Mouse (Mus musculus) liver, adult 2 months (tissue): ENCODE measurements around the gene Gm49342. TPM values are rescaled to one million over a fixed set of nuclear protein-coding genes. Genes with fewer than 3 reads are reported as not detected.
"Not testable (repeated sequence)": the region's sequence is repeated elsewhere in the genome, so short reads cannot be mapped to it uniquely, and the experiment has no call there.

Experiments
- DNase-seq: peaks from one replicate; pipeline ENCODE4 v3.0.0-alpha.2; 2011; ENCODE audit warnings: low read depth, low spot score; ENCODE audit errors: extremely low read depth
- H3K27ac ChIP-seq: fragments of 200-500 bp; replicated peaks from 2 replicates; pipeline ENCODE4 v1.5.1; 2012; ENCODE audit warnings: low read depth, mild to moderate bottlenecking, control low read depth, inconsistent platforms, low read length; ENCODE audit not compliant: insufficient read depth
- H3K27me3 ChIP-seq: fragments of 200-500 bp; 2 replicates; pipeline ENCODE4 v1.6.1; 2012; ENCODE audit warnings: mild to moderate bottlenecking, moderate library complexity, low read length, inconsistent platforms; ENCODE audit not compliant: control insufficient read depth, insufficient read depth
- H3K36me3 ChIP-seq: fragments of 200-500 bp; 2 replicates; pipeline ENCODE4 v1.6.1; 2012; ENCODE audit warnings: low read length, inconsistent platforms; ENCODE audit not compliant: control insufficient read depth, insufficient read depth
- H3K4me1 ChIP-seq: fragments of 200-500 bp; 2 replicates; pipeline ENCODE4 v1.6.1; 2011; ENCODE audit warnings: low read length; ENCODE audit not compliant: control insufficient read depth, insufficient read depth
- H3K4me3 ChIP-seq: fragments of 200-500 bp; 2 replicates; pipeline ENCODE4 v1.5.1; 2011; ENCODE audit warnings: low read depth, mild to moderate bottlenecking, control low read depth, low read length, moderate library complexity; ENCODE audit not compliant: insufficient read depth
- H3K79me2 ChIP-seq: fragments of 200-500 bp; 2 replicates; pipeline ENCODE4 v1.6.1; 2012; ENCODE audit warnings: inconsistent platforms, mild to moderate bottlenecking, low read length, moderate library complexity; ENCODE audit not compliant: control insufficient read depth, insufficient read depth
- H3K9ac ChIP-seq: fragments of 200-500 bp; 2 replicates; pipeline ENCODE4 v1.6.1; 2012; ENCODE audit warnings: low read depth, mild to moderate bottlenecking, control low read depth, inconsistent platforms, low read length
- CTCF ChIP-seq: fragments of 200-500 bp; IDR thresholded peaks from 2 replicates; pipeline ENCODE4 v1.5.1; 2011; ENCODE audit warnings: low read depth, low read length, control low read depth
- POLR2A ChIP-seq: fragments of 200-500 bp; IDR thresholded peaks from 2 replicates; pipeline ENCODE4 v1.6.1; 2011; ENCODE audit warnings: low read length, control low read depth; ENCODE audit not compliant: insufficient read depth; ENCODE audit errors: extremely low read depth
- WGBS: fragments of 180-500 bp; shearing (Covaris S2); methylation state at CpG from one replicate; pipeline ENCODE4 v1.1.7; 2018; 5-methylcytosine and 5-hydroxymethylcytosine counted together
- polyA plus RNA-seq: library from polyadenylated mRNA; depleted of rRNA; stranded (reverse); fragments of >200 nt; gene quantifications from 2 replicates; pipeline ENCODE4 v1.2.3, GENCODE M21; 2012; rRNA removed
- total RNA-seq: library from RNA; depleted of rRNA; stranded (reverse); fragments of >200 nt; gene quantifications from 2 replicates; pipeline ENCODE4 v1.2.3, GENCODE M21; 2014; rRNA removed

Gm49342 gene
- total RNA-seq (51.7 and 94.7 TPM in 2 replicates), polyA plus RNA-seq (45.7 and 80.3 TPM in 2 replicates)

DNA sequence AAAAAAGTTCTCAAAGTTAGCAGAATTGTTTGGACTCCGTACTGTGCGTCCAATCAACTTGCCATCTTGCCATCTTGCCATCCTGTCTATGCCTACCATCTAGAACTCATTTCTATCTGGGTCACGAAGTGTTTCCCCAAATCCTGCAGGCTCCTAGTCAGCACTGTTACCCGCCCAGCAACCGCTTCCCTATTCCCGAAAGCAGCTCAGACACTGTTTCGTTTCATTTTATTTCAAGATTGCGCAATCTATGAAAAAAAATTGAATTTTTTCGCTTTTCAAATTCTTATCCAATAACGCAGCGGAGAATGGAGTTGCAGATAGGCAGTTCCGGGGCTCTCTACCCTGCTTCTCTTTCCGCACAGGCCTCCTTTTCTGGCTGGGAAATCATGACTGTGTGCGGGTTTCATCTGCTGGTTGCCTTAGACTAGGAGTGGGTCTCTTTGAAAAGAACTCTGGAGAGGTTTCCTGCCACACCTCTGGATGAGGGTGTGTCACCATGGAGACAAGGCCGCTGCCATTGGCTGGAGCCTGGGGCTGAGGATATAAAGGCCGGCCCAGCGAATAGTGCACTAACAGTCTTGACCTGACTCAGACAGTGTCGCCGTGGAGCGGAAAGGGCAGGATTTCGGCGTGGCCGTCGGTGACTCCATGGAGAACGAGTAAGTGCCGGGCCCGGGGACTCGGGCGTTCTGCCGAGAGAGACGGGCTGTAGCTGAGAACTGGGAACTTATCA is at the start of gene Gm49342:
TSS of gene Gm49342 (plus strand) at position 586 of the 736 bp plus-strand sequence.
- TF ChIP-seq CTCF (peak; percentile 47; the same call in 1 of the 2 replicates), POLR2A (peak; percentile 99)
- Histone ChIP-seq H3K4me3 (peak within 1 kb of the TSS; percentile 67), H3K79me2 (no peaks in the 10 kb centered on the region; the same call in 1 of the 2 replicates), H3K9ac (peak within 1 kb of the TSS; percentile 70), H3K4me1 (0 out of 2 replicates have a peak, but pooled peaks cover 2% of the 10 kb centered on the region), H3K27ac (peak within 1 kb of the TSS; percentile 94), H3K36me3 (peaks cover 1% of the 10 kb centered on the region), H3K27me3 (no peaks in the 10 kb centered on the region)
- peak; percentile 91 for DNase-seq
- WGBS = 3% methylated on average over 31 of the region's 31 CpGs

DNA sequence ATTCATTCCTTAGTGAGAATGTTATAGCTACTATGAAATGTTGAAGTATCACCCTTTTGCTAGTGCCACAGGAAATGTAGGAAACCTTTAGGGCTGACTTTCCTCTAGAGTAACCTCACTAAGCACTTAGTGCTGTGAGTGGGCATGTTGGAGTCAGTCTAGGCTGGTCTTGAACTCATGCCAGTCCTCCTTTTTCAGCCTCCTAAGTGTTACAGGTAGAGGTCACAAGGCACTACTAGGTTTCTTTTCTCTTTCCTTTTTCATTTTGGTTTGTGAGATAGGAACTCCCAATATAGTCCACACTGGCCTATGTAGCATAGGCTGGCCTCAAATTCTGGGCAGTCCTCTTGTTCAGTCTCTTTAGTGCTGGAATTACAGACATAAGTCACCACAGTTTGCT is 48.9 kb upstream of the Gm49342 start:
- no peaks in the 10 kb centered on the region for H3K36me3 ChIP-seq
- H3K79me2 ChIP-seq = no peaks in the 10 kb centered on the region
- no peak overlapping the region for H3K4me3 ChIP-seq
- H3K9ac ChIP-seq = no peak overlapping the region
- TF ChIP-seq POLR2A (no peak), CTCF (no peak)
- H3K4me1 ChIP-seq = peaks cover 9% of the 10 kb centered on the region
- DNase-seq = no peak
- no peaks in the 10 kb centered on the region for H3K27me3 ChIP-seq
- H3K27ac ChIP-seq = peak overlapping the region; percentile 58

DNA sequence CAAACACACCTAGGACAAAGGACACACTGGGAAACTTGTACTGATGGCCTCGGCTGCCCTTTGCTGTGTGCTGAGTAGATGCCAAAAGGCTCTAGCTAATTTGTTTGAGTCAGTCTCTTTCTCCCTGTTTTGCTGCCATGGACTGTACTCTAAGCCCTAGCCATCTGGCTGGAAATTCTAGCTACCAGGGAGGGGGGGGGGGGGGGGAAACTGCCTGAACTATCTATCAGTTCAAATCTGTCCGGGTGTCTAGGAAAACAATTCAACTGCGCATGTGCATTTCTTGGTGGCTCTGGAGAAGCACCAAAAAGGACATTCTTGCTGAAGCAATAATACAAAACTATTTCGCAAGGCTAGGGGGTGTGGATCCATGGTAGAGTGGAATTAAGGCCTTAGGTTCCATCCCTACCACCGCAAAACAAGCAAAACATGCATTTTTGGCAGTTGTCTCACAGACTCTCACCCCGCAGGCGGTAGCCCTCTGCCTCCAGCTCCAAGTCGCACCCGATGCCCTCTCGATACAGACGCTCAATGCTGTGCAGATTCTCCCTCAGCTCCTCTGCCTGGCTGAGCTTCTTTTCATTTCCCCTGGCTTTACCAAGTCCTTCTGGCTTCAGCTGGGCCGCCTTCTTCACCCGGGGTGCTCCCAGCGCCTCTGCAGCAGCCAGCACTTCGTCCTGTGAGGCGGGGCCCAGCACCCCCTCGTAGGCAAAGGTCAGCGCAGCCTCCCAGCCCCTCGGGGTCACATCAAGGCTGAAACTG is 48.2 kb upstream of the Gm49342 start:
- H3K36me3 ChIP-seq = no peaks in the 10 kb centered on the region
- no peaks in the 10 kb centered on the region for H3K79me2 ChIP-seq
- TF ChIP-seq CTCF = no peak
- TF ChIP-seq POLR2A = no peak
- 5% methylated on average over 19 of the region's 19 CpGs for WGBS
- peak overlapping the region; percentile 67 for H3K27ac ChIP-seq
- peaks cover 9% of the 10 kb centered on the region for H3K4me1 ChIP-seq
- peak overlapping the region; percentile 47 for H3K4me3 ChIP-seq
- peak; percentile 98 for DNase-seq
- H3K27me3 ChIP-seq = no peaks in the 10 kb centered on the region
- peak overlapping the region; percentile 42 for H3K9ac ChIP-seq

DNA sequence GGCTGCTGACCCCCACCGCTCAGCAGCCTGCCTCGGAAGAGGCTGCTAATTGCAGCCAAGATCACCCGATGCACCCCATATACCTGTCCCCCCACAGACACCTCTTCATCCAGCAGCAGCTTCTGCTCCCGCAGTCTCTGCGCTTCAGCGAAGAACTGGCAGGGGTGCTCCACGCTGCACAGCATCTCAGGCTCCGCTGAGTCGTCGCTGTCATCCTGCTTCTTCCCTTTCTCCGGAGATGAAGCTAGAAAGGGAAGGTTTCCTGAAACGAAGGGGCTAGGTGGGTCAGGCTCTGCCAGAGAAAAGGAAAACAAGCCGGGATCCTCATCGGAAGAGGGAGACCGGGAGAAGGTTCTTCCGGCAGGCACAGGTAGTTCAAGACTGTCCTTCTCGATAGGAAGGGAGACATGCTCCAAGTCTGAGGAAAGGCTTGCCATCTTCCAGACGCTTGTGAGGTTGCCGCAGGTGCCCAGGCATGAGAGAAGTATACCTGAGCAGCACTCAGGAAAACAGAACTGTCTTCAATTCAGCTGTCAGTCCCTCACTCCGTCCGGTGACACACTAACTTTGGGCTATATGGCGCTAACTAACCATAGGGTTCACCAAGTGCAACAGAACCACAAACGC is 47.5 kb upstream of the Gm49342 start:
- peak overlapping the region; percentile 40 for H3K9ac ChIP-seq
- peaks cover 9% of the 10 kb centered on the region for H3K4me1 ChIP-seq
- no peak for TF ChIP-seq POLR2A
- TF ChIP-seq CTCF = no peak
- peak overlapping the region; percentile 47; the same call in 1 of the 2 replicates for H3K4me3 ChIP-seq
- no peaks in the 10 kb centered on the region for H3K36me3 ChIP-seq
- DNase-seq = no peak
- WGBS = 48% methylated on average over 23 of the region's 23 CpGs
- H3K79me2 ChIP-seq = no peaks in the 10 kb centered on the region
- peak overlapping the region; percentile 67 for H3K27ac ChIP-seq
- H3K27me3 ChIP-seq = no peaks in the 10 kb centered on the region

DNA sequence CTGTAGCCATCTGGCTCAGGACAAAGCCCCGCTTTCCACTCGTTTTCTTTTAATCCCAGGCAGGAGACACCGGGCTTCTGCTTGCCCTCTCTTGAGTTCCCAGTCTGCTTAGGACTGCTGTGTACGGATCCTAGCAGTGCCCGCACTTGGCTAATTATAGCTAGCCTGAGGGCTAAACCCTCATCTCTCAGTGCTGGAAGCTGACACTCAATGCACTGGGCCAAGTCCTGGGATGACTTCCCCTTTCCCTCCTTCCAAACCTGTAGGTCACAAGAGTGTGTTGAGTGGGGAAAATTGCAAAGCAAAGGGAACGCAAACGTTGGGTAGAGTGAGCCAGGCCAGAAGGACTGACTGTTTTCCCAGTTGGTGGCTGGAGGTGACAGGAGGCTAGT is 46.9 kb upstream of the Gm49342 start, which contains the start of gene Klhl33:
TSS of gene Klhl33 (minus strand) at position 134 of the 392 bp plus-strand sequence.
- TF ChIP-seq POLR2A = no peak
- no peak for TF ChIP-seq CTCF
- Histone ChIP-seq H3K4me3 (peak within 1 kb of the TSS; percentile 47), H3K4me1 (peaks cover 9% of the 10 kb centered on the region), H3K9ac (peak within 1 kb of the TSS; percentile 40), H3K27ac (peak within 1 kb of the TSS; percentile 67), H3K36me3 (no peaks in the 10 kb centered on the region), H3K79me2 (no peaks in the 10 kb centered on the region), H3K27me3 (no peaks in the 10 kb centered on the region)
- WGBS = 71% methylated on average over 7 of the region's 7 CpGs
- DNase-seq = no peak

DNA sequence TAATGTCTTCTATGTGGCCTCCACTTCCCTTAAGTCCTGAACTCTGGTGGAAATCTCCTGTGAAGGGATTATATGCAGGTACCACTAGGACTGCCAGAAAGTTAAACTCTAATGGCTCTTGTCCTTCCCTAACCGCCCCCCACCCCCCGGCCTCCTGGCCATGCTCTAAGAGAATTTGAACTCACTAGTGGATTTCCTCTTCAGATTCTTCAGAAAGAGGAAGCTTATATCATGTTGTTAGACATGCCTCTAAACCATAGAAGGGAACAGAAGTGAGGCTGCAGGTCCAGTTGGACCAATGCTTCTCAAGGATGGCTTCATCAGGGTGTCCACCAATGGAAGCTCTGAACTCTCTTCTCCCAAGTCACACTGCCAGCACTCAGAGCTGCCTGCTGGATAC is 46.3 kb upstream of the Gm49342 start:
- not testable (repeated sequence) for H3K9ac ChIP-seq, H3K4me1 ChIP-seq, H3K79me2 ChIP-seq, H3K27me3 ChIP-seq, H3K27ac ChIP-seq, DNase-seq, H3K36me3 ChIP-seq, H3K4me3 ChIP-seq
- 91% methylated on average over 2 of the region's 2 CpGs for WGBS
